33 mouse cellular contexts compared by ENCODE assay signal in genomic region chr14:51081035-51081434, GRCm38 (mm10). TPM values are rescaled to one million over a fixed set of nuclear protein-coding genes. Genes with fewer than 3 reads are reported as not detected.
DNase-seq lines count a peak whose midpoint lies in the region; ATAC-seq and TF ChIP-seq lines count a peak whose summit lies in the region.
"Had no signal": no experiment of that assay in that cellular context is flagged by ENCODE, and none has a peak within 500 bp of the region (broad histone marks: within the 10 kb centered on the region; RNA-seq: fewer than 3 reads in every experiment).

No protein-coding gene starts in this region.

- no peaks in the 10 kb centered on the region for H3K79me2 ChIP-seq in liver, adult 2 months (ENCODE audit: control insufficient read depth, insufficient read depth, low read length)

- WGBS in liver, adult 2 months: 57% methylated on average over 2 of the region's 2 CpGs
- 63% methylated on average over 2 of the region's 2 CpGs for WGBS in liver, embryonic 12.5 days (ENCODE audit: insufficient replicate concordance)
- 82% methylated on average over 2 of the region's 2 CpGs for WGBS in intestine, embryonic 14.5 days
- 41% methylated on average over 2 of the region's 2 CpGs for WGBS in intestine, postnatal 0 days
- WGBS in stomach, embryonic 16.5 days: 66% methylated on average over 2 of the region's 2 CpGs

- ATAC-seq in liver, embryonic 12.5 days: no peak
- peak; percentile 36; the same call in 1 of the 2 replicates for ATAC-seq in intestine, embryonic 14.5 days (replicated peaks; ENCODE audit: low FRiP score, low TSS enrichment, low read depth)
- ATAC-seq in intestine, postnatal 0 days: peak; percentile 96
- ATAC-seq in stomach, embryonic 16.5 days (ENCODE audit: insufficient read depth, low FRiP score): peak; percentile 70; the same call in 1 of the 2 replicates
- ATAC-seq: activated CD4-positive, CD25-positive, alpha-beta regulatory T cell, adult 4 months; forebrain, embryonic 15.5 days had no signal

- no peak overlapping the region for H3K4me2 ChIP-seq in liver, embryonic 12.5 days
- H3K4me2 ChIP-seq in intestine, embryonic 14.5 days (ENCODE audit: low read length): no peak overlapping the region
- H3K4me2 ChIP-seq in intestine, postnatal 0 days (replicated peaks; ENCODE audit: low read depth): peak overlapping the region; percentile 51
- H3K4me2 ChIP-seq in stomach, embryonic 16.5 days (ENCODE audit: low read depth, low read length): no peak overlapping the region
- H3K4me2 ChIP-seq: embryonic facial prominence, embryonic 13.5 days; forebrain, embryonic 12.5 days; forebrain, embryonic 15.5 days; heart, embryonic 12.5 days; heart, embryonic 15.5 days; hindbrain, embryonic 13.5 days had no signal

- DNase-seq in liver, adult 2 months (ENCODE audit: extremely low read depth, low read depth, low spot score): peak; percentile 17
- DNase-seq in intestine, embryonic 14.5 days (ENCODE audit: low spot score): no peak
- no peak for DNase-seq in frontal cortex, postnatal 14 days (ENCODE audit: low spot score in 2 of 2)
- DNase-seq in gastrocnemius, postnatal 25 days: no peak
- no peak for DNase-seq in layer of hippocampus, postnatal 25 days (ENCODE audit: extremely low spot score in 1 of 2, low spot score in 1 of 2)
- DNase-seq: adrenal gland, adult 8-10 months; adrenal gland, postnatal 25 days; cerebellum, adult 11-12 months; cerebellum, adult 8-10 months; cerebellum, postnatal 10 days; cerebellum, postnatal 36 days; embryo, embryonic 11 days; gastrocnemius, adult 2 months; gastrocnemius, postnatal 14 days; heart, adult 18-20 months; heart, postnatal 10 days; heart, postnatal 36 days had no signal

- no peak for TF ChIP-seq CTCF in liver, adult 2 months (IDR thresholded peaks at IDR 0.05; ENCODE audit: low read depth, low read length)
- TF ChIP-seq CTCF in intestine, postnatal 0 days (IDR thresholded peaks at IDR 0.05; ENCODE audit: low read depth): no peak

- no peak for TF ChIP-seq POLR2A in liver, adult 2 months (IDR thresholded peaks at IDR 0.05; ENCODE audit: extremely low read depth, insufficient read depth, low read length)

- H3K9ac ChIP-seq in liver, adult 2 months (ENCODE audit: low read depth, low read length): no peak overlapping the region
- H3K9ac ChIP-seq in liver, embryonic 12.5 days: no peak overlapping the region
- H3K9ac ChIP-seq in intestine, embryonic 14.5 days (ENCODE audit: low read length): no peak overlapping the region
- H3K9ac ChIP-seq in intestine, postnatal 0 days (ENCODE audit: low read depth, low read length): no peak overlapping the region
- no peak overlapping the region for H3K9ac ChIP-seq in stomach, embryonic 16.5 days (ENCODE audit: low read length)
- H3K9ac ChIP-seq: embryonic facial prominence, embryonic 13.5 days; forebrain, embryonic 12.5 days; forebrain, embryonic 15.5 days; heart, embryonic 12.5 days; heart, embryonic 15.5 days; hindbrain, embryonic 13.5 days had no signal

- H3K36me3 ChIP-seq in liver, adult 2 months (ENCODE audit: control insufficient read depth, insufficient read depth, low read length): no peaks in the 10 kb centered on the region
- no peaks in the 10 kb centered on the region for H3K36me3 ChIP-seq in liver, embryonic 12.5 days
- no peaks in the 10 kb centered on the region for H3K36me3 ChIP-seq in intestine, embryonic 14.5 days (ENCODE audit: control insufficient read depth, insufficient read depth, low read length)
- H3K36me3 ChIP-seq in intestine, postnatal 0 days (ENCODE audit: control insufficient read depth, insufficient read depth): no peaks in the 10 kb centered on the region
- H3K36me3 ChIP-seq in stomach, embryonic 16.5 days (ENCODE audit: control insufficient read depth, insufficient read depth, low read length): no peaks in the 10 kb centered on the region
- H3K36me3 ChIP-seq: embryonic facial prominence, embryonic 10.5 days; embryonic facial prominence, embryonic 13.5 days; forebrain, embryonic 12.5 days; forebrain, embryonic 15.5 days; heart, embryonic 12.5 days; heart, embryonic 15.5 days; hindbrain, embryonic 10.5 days; hindbrain, embryonic 13.5 days had no signal

- H3K27me3 ChIP-seq in liver, adult 2 months (ENCODE audit: control insufficient read depth, insufficient read depth, low read length): no peaks in the 10 kb centered on the region
- peaks cover 59% of the 10 kb centered on the region for H3K27me3 ChIP-seq in liver, embryonic 12.5 days (replicated peaks)
- no peaks in the 10 kb centered on the region for H3K27me3 ChIP-seq in intestine, embryonic 14.5 days (replicated peaks; ENCODE audit: control insufficient read depth, insufficient read depth, low read length)
- H3K27me3 ChIP-seq in intestine, postnatal 0 days (replicated peaks; ENCODE audit: control insufficient read depth, insufficient read depth, low read length): no peaks in the 10 kb centered on the region
- no peaks in the 10 kb centered on the region; the same call in 1 of the 2 replicates for H3K27me3 ChIP-seq in stomach, embryonic 16.5 days (ENCODE audit: control insufficient read depth, insufficient read depth, low read length)

- no peaks in the 10 kb centered on the region for H3K9me3 ChIP-seq in liver, embryonic 12.5 days (replicated peaks)
- H3K9me3 ChIP-seq in intestine, embryonic 14.5 days (ENCODE audit: control insufficient read depth, low read length): no peaks in the 10 kb centered on the region
- H3K9me3 ChIP-seq in intestine, postnatal 0 days (ENCODE audit: control insufficient read depth): no peaks in the 10 kb centered on the region
- no peaks in the 10 kb centered on the region for H3K9me3 ChIP-seq in stomach, embryonic 16.5 days (replicated peaks; ENCODE audit: control insufficient read depth, low read length)
- H3K9me3 ChIP-seq: embryonic facial prominence, embryonic 10.5 days; embryonic facial prominence, embryonic 13.5 days; forebrain, embryonic 12.5 days; forebrain, embryonic 15.5 days; heart, embryonic 12.5 days; heart, embryonic 15.5 days; hindbrain, embryonic 10.5 days; hindbrain, embryonic 13.5 days had no signal

- H3K4me3 ChIP-seq in liver, adult 2 months (ENCODE audit: insufficient read depth, low read depth, low read length): no peak overlapping the region
- no peak overlapping the region for H3K4me3 ChIP-seq in liver, embryonic 12.5 days
- H3K4me3 ChIP-seq in intestine, embryonic 14.5 days (ENCODE audit: low read depth, low read length): no peak overlapping the region
- H3K4me3 ChIP-seq in intestine, postnatal 0 days (ENCODE audit: low read depth, low read length): no peak overlapping the region
- no peak overlapping the region for H3K4me3 ChIP-seq in stomach, embryonic 16.5 days (replicated peaks; ENCODE audit: low read length)
- H3K4me3 ChIP-seq: embryonic facial prominence, embryonic 10.5 days; embryonic facial prominence, embryonic 13.5 days; erythroblast, embryonic 14.5 days; forebrain, embryonic 12.5 days; forebrain, embryonic 15.5 days; gastrocnemius, adult 2 months; heart, embryonic 12.5 days; heart, embryonic 15.5 days; hindbrain, embryonic 10.5 days; hindbrain, embryonic 13.5 days had no signal

- peaks cover 11% of the 10 kb centered on the region for H3K4me1 ChIP-seq in liver, adult 2 months (ENCODE audit: control insufficient read depth, insufficient read depth, low read length)
- H3K4me1 ChIP-seq in liver, embryonic 12.5 days: peaks cover 36% of the 10 kb centered on the region
- H3K4me1 ChIP-seq in intestine, embryonic 14.5 days (replicated peaks; ENCODE audit: control insufficient read depth, insufficient read depth, low read length): no peaks in the 10 kb centered on the region; the same call in 1 of the 2 replicates
- peaks cover 2% of the 10 kb centered on the region; the same call in 1 of the 2 replicates for H3K4me1 ChIP-seq in intestine, postnatal 0 days (replicated peaks; ENCODE audit: control insufficient read depth, insufficient read depth, low read length)
- H3K4me1 ChIP-seq in stomach, embryonic 16.5 days (ENCODE audit: control insufficient read depth, insufficient read depth, low read length): peaks cover 9% of the 10 kb centered on the region

- no peak overlapping the region for H3K27ac ChIP-seq in liver, adult 2 months (replicated peaks; ENCODE audit: insufficient read depth, low read depth, low read length)
- no peak overlapping the region for H3K27ac ChIP-seq in liver, embryonic 12.5 days
- H3K27ac ChIP-seq in intestine, embryonic 14.5 days (ENCODE audit: low read depth): no peak overlapping the region
- H3K27ac ChIP-seq in intestine, postnatal 0 days (ENCODE audit: low read depth, low read length): 0 out of 2 replicates have a peak overlapping the region, but pooled peaks have one; percentile 60
- no peak overlapping the region for H3K27ac ChIP-seq in stomach, embryonic 16.5 days (ENCODE audit: low read length)
- H3K27ac ChIP-seq: embryonic facial prominence, embryonic 10.5 days; embryonic facial prominence, embryonic 13.5 days; forebrain, embryonic 12.5 days; forebrain, embryonic 15.5 days; gastrocnemius, adult 2 months; heart, embryonic 15.5 days; hindbrain, embryonic 10.5 days; hindbrain, embryonic 13.5 days had no signal

RNA-seq across cellular contexts. Expression of gene Olfr750, which starts 6.8 kb away (rescaled TPM):
- not detected in 2 replicates for total RNA-seq in liver, adult 2 months (2014; rRNA removed)
- polyA plus RNA-seq in liver, adult 2 months (2012; rRNA removed): not detected in 2 replicates
- polyA plus RNA-seq in liver, embryonic 12.5 days (2016; fragmentation: Nextera tagmentation; extraction: Ambion mirVana): not detected in 2 replicates
- not detected in 2 replicates for polyA plus RNA-seq in intestine, embryonic 14.5 days (2014; fragmentation: Nextera tagmentation; extraction: Ambion mirVana)
- not detected in 2 replicates for polyA plus RNA-seq in intestine, postnatal 0 days (2015; fragmentation: Nextera tagmentation; extraction: Ambion mirVana)
- polyA plus RNA-seq in stomach, embryonic 16.5 days (2015; fragmentation: Nextera tagmentation; extraction: Ambion mirVana): not detected in 2 replicates
- not detected for total RNA-seq in gastrocnemius, postnatal 25 days (2021)
- not detected for total RNA-seq in layer of hippocampus, postnatal 25 days (2021)
- total RNA-seq: adrenal gland, adult 8-10 months; adrenal gland, postnatal 25 days; ES-E14; gastrocnemius, adult 2 months; gastrocnemius, postnatal 14 days; heart, adult 18-20 months; heart, postnatal 10 days; heart, postnatal 36 days had no signal
- polyA plus RNA-seq: activated CD4-positive, CD25-positive, alpha-beta regulatory T cell, adult 4 months; brain, embryonic 14.5 days; cortical plate, adult 2 months; embryonic facial prominence, embryonic 10.5 days; embryonic facial prominence, embryonic 13.5 days; erythroblast, embryonic 14.5 days; forebrain, embryonic 12.5 days; forebrain, embryonic 15.5 days; heart, embryonic 12.5 days; heart, embryonic 15.5 days; hindbrain, embryonic 13.5 days had no signal

RNA-seq across cellular contexts. Expression of gene Rnase4, which starts 9.8 kb away (rescaled TPM):
- total RNA-seq in liver, adult 2 months (2014; rRNA removed): 1,910 and 2,134 TPM in 2 replicates
- polyA plus RNA-seq in liver, adult 2 months (2012; rRNA removed): 1,816 and 2,115 TPM in 2 replicates
- polyA plus RNA-seq in liver, embryonic 12.5 days (2016; fragmentation: Nextera tagmentation; extraction: Ambion mirVana): 10.0 and 10.4 TPM in 2 replicates
- polyA plus RNA-seq in intestine, embryonic 14.5 days (2014; fragmentation: Nextera tagmentation; extraction: Ambion mirVana): 142 and 151 TPM in 2 replicates
- polyA plus RNA-seq in intestine, postnatal 0 days (2015; fragmentation: Nextera tagmentation; extraction: Ambion mirVana): 355 and 426 TPM in 2 replicates
- 151 and 166 TPM in 2 replicates for polyA plus RNA-seq in stomach, embryonic 16.5 days (2015; fragmentation: Nextera tagmentation; extraction: Ambion mirVana)
- total RNA-seq in gastrocnemius, postnatal 25 days (2021): 10 to 100 TPM; 30.5 to 40.6 TPM
- total RNA-seq in layer of hippocampus, postnatal 25 days (2021): 10 to 100 TPM; 17.0 to 19.4 TPM

RNA-seq across cellular contexts. Expression of gene Ang, which starts 9.9 kb away (rescaled TPM):
- total RNA-seq in liver, adult 2 months (2014; rRNA removed): 224 and 249 TPM in 2 replicates
- polyA plus RNA-seq in liver, adult 2 months (2012; rRNA removed): 541 and 671 TPM in 2 replicates
- 2.6 and 3.5 TPM in 2 replicates for polyA plus RNA-seq in liver, embryonic 12.5 days (2016; fragmentation: Nextera tagmentation; extraction: Ambion mirVana)
- 34.0 and 38.6 TPM in 2 replicates for polyA plus RNA-seq in intestine, embryonic 14.5 days (2014; fragmentation: Nextera tagmentation; extraction: Ambion mirVana)
- polyA plus RNA-seq in intestine, postnatal 0 days (2015; fragmentation: Nextera tagmentation; extraction: Ambion mirVana): 114 and 119 TPM in 2 replicates
- polyA plus RNA-seq in stomach, embryonic 16.5 days (2015; fragmentation: Nextera tagmentation; extraction: Ambion mirVana): 39.4 and 41.6 TPM in 2 replicates
- total RNA-seq in gastrocnemius, postnatal 25 days (2021): 1 to 10 TPM; 1.6 to 4.2 TPM
- 1 to 10 TPM; 3.4 to 4.7 TPM for total RNA-seq in layer of hippocampus, postnatal 25 days (2021)
- polyA plus RNA-seq: erythroblast, embryonic 14.5 days had no signal

RNA-seq across cellular contexts. Expression of gene Rnase12, which starts 23.6 kb away (rescaled TPM):
- 0.27 TPM in 1 of 2 replicates, not detected in the other for total RNA-seq in liver, adult 2 months (2014; rRNA removed)
- polyA plus RNA-seq in liver, adult 2 months (2012; rRNA removed): not detected in 2 replicates
- polyA plus RNA-seq in liver, embryonic 12.5 days (2016; fragmentation: Nextera tagmentation; extraction: Ambion mirVana): 0.44 and 1.4 TPM in 2 replicates
- 0.47 and 0.97 TPM in 2 replicates for polyA plus RNA-seq in intestine, embryonic 14.5 days (2014; fragmentation: Nextera tagmentation; extraction: Ambion mirVana)
- 0.51 and 0.90 TPM in 2 replicates for polyA plus RNA-seq in intestine, postnatal 0 days (2015; fragmentation: Nextera tagmentation; extraction: Ambion mirVana)
- polyA plus RNA-seq in stomach, embryonic 16.5 days (2015; fragmentation: Nextera tagmentation; extraction: Ambion mirVana): 0.45 TPM in 1 of 2 replicates, not detected in the other
- total RNA-seq in gastrocnemius, postnatal 25 days (2021): not detected
- total RNA-seq in layer of hippocampus, postnatal 25 days (2021): not detected
- total RNA-seq: adrenal gland, adult 8-10 months; adrenal gland, postnatal 25 days; gastrocnemius, adult 2 months; gastrocnemius, postnatal 14 days; heart, adult 18-20 months; heart, postnatal 10 days; heart, postnatal 36 days had no signal
- polyA plus RNA-seq: activated CD4-positive, CD25-positive, alpha-beta regulatory T cell, adult 4 months; brain, embryonic 14.5 days; cortical plate, adult 2 months; embryonic facial prominence, embryonic 10.5 days; embryonic facial prominence, embryonic 13.5 days; erythroblast, embryonic 14.5 days; forebrain, embryonic 12.5 days; forebrain, embryonic 15.5 days; heart, embryonic 15.5 days; hindbrain, embryonic 10.5 days; hindbrain, embryonic 13.5 days had no signal

RNA-seq across cellular contexts. Expression of gene Rnase11, which starts 31.1 kb away (rescaled TPM):
- total RNA-seq in liver, adult 2 months (2014; rRNA removed): not detected in 2 replicates
- polyA plus RNA-seq in liver, adult 2 months (2012; rRNA removed): not detected in 2 replicates
- polyA plus RNA-seq in liver, embryonic 12.5 days (2016; fragmentation: Nextera tagmentation; extraction: Ambion mirVana): not detected in 2 replicates
- polyA plus RNA-seq in intestine, embryonic 14.5 days (2014; fragmentation: Nextera tagmentation; extraction: Ambion mirVana): not detected in 2 replicates
- not detected in 2 replicates for polyA plus RNA-seq in intestine, postnatal 0 days (2015; fragmentation: Nextera tagmentation; extraction: Ambion mirVana)
- polyA plus RNA-seq in stomach, embryonic 16.5 days (2015; fragmentation: Nextera tagmentation; extraction: Ambion mirVana): not detected in 2 replicates
- total RNA-seq in gastrocnemius, postnatal 25 days (2021): not detected
- not detected for total RNA-seq in layer of hippocampus, postnatal 25 days (2021)
- total RNA-seq: adrenal gland, adult 8-10 months; adrenal gland, postnatal 25 days; ES-E14; gastrocnemius, adult 2 months; gastrocnemius, postnatal 14 days; heart, adult 18-20 months; heart, postnatal 10 days; heart, postnatal 36 days had no signal
- polyA plus RNA-seq: activated CD4-positive, CD25-positive, alpha-beta regulatory T cell, adult 4 months; brain, embryonic 14.5 days; cortical plate, adult 2 months; embryonic facial prominence, embryonic 10.5 days; embryonic facial prominence, embryonic 13.5 days; erythroblast, embryonic 14.5 days; forebrain, embryonic 12.5 days; forebrain, embryonic 15.5 days; heart, embryonic 12.5 days; heart, embryonic 15.5 days; hindbrain, embryonic 10.5 days; hindbrain, embryonic 13.5 days had no signal

Comparison
In these comparisons a context has a peak if more than half of its experiments do, and no peak if none do; other contexts are left out.
1. RNA of gene Rnase4, which starts 9.8 kb away (polyA plus RNA-seq): 1,816 to 2,115 TPM in liver, adult 2 months, 355 to 426 TPM in intestine, postnatal 0 days, 151 to 166 TPM in stomach, embryonic 16.5 days and 142 to 151 TPM in intestine, embryonic 14.5 days; 10.0 to 10.4 TPM in liver, embryonic 12.5 days; every median in the first group is over 10 times any median in the second.